Mouse (Mus musculus): ENCODE data around the gene Uimc1. TPM values are rescaled to one million over a fixed set of nuclear protein-coding genes. Genes with fewer than 3 reads are reported as not detected.

The Uimc1 gene
- polyA plus RNA-seq, 1 experiment from 2014 or later: 30.9 TPM

DNA sequence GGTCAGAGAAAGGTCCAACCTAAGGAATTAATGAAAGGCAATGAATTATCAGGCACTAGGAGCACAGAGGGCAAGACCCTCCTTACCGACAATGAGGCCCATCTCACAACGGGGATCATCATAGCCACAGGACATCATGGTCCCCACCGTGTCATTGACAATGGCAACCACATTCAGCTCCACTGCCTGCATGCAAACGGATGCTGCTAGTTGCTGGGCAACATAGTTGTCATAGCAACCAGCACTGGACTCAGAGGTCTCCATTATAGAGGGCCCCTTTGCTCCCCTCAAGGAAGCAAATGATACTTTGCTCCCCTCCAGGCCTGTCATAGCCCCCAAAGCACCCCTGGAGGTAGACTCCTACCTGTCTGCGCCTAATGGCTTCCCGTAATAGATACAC is 91.5 kb downstream of the Uimc1 start:
- H3K36me3 ChIP-seq (ENCODE audit: control insufficient read depth, insufficient read depth, low read length): no peaks in the 10 kb centered on the region
- no peak overlapping the region for H3K4me2 ChIP-seq (ENCODE audit: low read depth, low read length)
- no peak overlapping the region for H3K9ac ChIP-seq (ENCODE audit: low read length)
- peaks cover 18% of the 10 kb centered on the region for H3K4me1 ChIP-seq (replicated peaks; ENCODE audit: control insufficient read depth, insufficient read depth, low read length)
- no peak overlapping the region for H3K4me3 ChIP-seq (ENCODE audit: low read length)
- H3K9me3 ChIP-seq (ENCODE audit: control insufficient read depth, low read length): no peaks in the 10 kb centered on the region
- 78% methylated on average over 6 of the region's 6 CpGs for WGBS
- H3K27me3 ChIP-seq (ENCODE audit: control insufficient read depth, insufficient read depth, low read depth, low read length): no peaks in the 10 kb centered on the region; the same call in 1 of the 2 replicates
- no peak overlapping the region for H3K27ac ChIP-seq (ENCODE audit: low read length)
- ATAC-seq (ENCODE audit: low read depth): no peak

DNA sequence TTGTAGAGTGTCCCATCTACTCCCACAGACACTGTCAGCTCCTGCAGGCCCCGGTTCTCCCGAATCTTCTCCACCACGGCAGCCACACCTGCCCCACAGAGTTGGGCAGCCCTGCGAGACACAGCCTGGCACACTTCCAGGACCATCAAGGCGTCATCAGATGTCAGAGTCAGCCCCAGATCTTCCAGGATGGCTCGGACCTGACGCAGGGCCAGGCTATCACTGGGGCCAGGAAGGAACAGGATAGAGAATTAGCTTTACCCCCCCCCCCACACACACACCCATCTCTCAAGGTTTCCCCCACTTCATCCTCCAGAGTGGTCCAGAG is 93.7 kb downstream of the Uimc1 start:
- Histone ChIP-seq H3K9ac (ENCODE audit: low read length) (no peak overlapping the region), H3K9me3 (ENCODE audit: control insufficient read depth, low read length) (no peaks in the 10 kb centered on the region), H3K27ac (ENCODE audit: low read length) (peak overlapping the region; percentile 70), H3K4me3 (ENCODE audit: low read length) (no peak overlapping the region), H3K27me3 (ENCODE audit: control insufficient read depth, insufficient read depth, low read depth, low read length) (no peaks in the 10 kb centered on the region; the same call in 1 of the 2 replicates), H3K36me3 (ENCODE audit: control insufficient read depth, insufficient read depth, low read length) (no peaks in the 10 kb centered on the region), H3K4me1 (replicated peaks; ENCODE audit: control insufficient read depth, insufficient read depth, low read length) (peaks cover 18% of the 10 kb centered on the region), H3K4me2 (ENCODE audit: low read depth, low read length) (peak overlapping the region; percentile 37; the same call in 1 of the 2 replicates)
- 41% methylated on average over 7 of the region's 7 CpGs for WGBS
- ATAC-seq (ENCODE audit: low read depth): no peak

DNA sequence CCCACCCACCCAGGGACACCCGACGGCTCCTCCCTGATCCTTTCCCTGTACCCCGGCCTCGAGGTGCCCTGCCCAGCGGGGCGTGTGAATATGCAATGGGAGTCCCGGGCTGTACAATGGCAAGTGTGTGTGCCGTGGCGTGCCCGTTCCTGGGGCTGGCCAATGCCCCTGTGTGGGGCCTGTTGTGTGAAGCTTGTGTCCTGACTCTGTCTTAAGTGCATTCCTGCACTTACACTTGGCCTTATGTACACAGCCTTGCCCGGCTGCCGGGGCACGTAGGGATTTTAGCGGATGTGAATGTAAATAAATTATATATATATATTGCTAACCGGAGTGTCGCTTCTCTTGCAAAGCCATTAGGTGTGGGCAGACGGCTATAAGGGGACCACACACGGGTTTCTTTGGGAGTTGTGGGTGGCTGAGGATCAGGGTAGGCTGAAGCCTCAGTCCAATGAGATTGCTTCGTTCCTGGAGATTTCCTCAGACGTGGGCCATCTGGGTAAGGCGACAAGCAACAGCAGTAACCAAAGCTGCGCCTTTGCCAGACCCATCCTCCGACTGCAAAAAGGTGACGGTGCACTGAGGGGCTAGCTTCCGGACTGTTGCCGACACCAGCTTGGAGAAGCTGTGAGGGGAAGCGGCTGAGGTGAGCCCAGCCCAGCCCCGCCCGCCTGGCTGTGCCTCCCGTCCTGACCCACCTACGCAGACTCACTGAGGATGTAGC is 94.2 kb downstream of the Uimc1 start:
- no peaks in the 10 kb centered on the region for H3K9me3 ChIP-seq (ENCODE audit: control insufficient read depth, low read length)
- WGBS: 24% methylated on average over 31 of the region's 31 CpGs
- H3K4me1 ChIP-seq (replicated peaks; ENCODE audit: control insufficient read depth, insufficient read depth, low read length): peaks cover 18% of the 10 kb centered on the region
- 0 out of 2 replicates have a peak overlapping the region, but pooled peaks have one; percentile 28 for H3K9ac ChIP-seq (ENCODE audit: low read length)
- peak overlapping the region; percentile 37 for H3K4me2 ChIP-seq (ENCODE audit: low read depth, low read length)
- peak overlapping the region; percentile 79 for H3K27ac ChIP-seq (ENCODE audit: low read length)
- no peaks in the 10 kb centered on the region for H3K36me3 ChIP-seq (ENCODE audit: control insufficient read depth, insufficient read depth, low read length)
- peak; percentile 85 for ATAC-seq (ENCODE audit: low read depth)
- no peaks in the 10 kb centered on the region; the same call in 1 of the 2 replicates for H3K27me3 ChIP-seq (ENCODE audit: control insufficient read depth, insufficient read depth, low read depth, low read length)
- H3K4me3 ChIP-seq (ENCODE audit: low read length): no peak overlapping the region

DNA sequence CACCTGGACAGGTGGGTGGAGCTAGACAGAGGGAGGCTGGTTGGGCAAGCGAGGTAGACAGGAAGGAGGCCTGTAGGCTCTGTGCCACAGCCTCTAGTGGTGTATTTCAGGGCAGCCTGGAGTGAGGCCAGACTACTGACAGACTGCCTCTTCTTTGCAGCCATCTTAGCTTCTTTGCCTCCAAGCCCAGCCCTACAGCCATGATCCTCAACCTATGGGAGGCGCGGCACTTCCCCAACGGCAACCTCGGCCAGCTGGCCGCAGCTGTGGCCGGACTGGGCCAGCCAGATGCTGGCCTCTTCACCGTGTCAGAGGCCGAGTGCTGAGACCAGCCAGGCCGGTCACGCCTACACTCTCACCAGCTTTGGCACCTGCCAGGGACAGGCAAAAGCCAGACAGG is 95.5 kb downstream of the Uimc1 start:
- H3K4me1 ChIP-seq (replicated peaks; ENCODE audit: control insufficient read depth, insufficient read depth, low read length): peaks cover 18% of the 10 kb centered on the region
- H3K9me3 ChIP-seq (ENCODE audit: control insufficient read depth, low read length): no peaks in the 10 kb centered on the region
- 36% methylated on average over 11 of the region's 11 CpGs for WGBS
- H3K36me3 ChIP-seq (ENCODE audit: control insufficient read depth, insufficient read depth, low read length): no peaks in the 10 kb centered on the region
- H3K4me3 ChIP-seq (ENCODE audit: low read length): no peak overlapping the region
- H3K27me3 ChIP-seq (ENCODE audit: control insufficient read depth, insufficient read depth, low read depth, low read length): no peaks in the 10 kb centered on the region; the same call in 1 of the 2 replicates
- peak overlapping the region; percentile 79 for H3K27ac ChIP-seq (ENCODE audit: low read length)
- ATAC-seq (ENCODE audit: low read depth): peak; percentile 67
- no peak overlapping the region for H3K4me2 ChIP-seq (ENCODE audit: low read depth, low read length)
- H3K9ac ChIP-seq (ENCODE audit: low read length): no peak overlapping the region

DNA sequence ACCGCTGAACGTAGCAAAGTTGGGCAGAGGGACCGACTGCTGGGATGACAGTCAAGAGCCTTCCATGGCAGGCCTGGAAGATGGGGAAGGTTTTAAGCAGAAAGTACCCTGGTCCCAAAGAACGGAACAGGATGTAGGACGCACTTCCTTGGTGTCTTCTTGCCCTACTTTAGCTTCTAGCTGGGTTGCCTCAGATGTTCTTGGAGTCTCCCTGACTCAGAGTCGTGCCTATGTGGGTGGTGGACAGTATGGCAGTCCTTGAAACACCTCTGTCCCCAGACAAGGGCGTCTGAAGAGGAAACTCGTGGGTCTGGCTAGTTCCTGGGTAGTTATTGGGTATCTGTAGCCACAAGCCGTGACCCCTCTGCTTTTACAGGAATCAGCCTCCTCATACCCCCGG is 98.0 kb downstream of the Uimc1 start:
- Histone ChIP-seq H3K27ac (ENCODE audit: low read length) (no peak overlapping the region), H3K9me3 (ENCODE audit: control insufficient read depth, low read length) (no peaks in the 10 kb centered on the region), H3K9ac (ENCODE audit: low read length) (no peak overlapping the region), H3K4me2 (ENCODE audit: low read depth, low read length) (no peak overlapping the region), H3K4me1 (replicated peaks; ENCODE audit: control insufficient read depth, insufficient read depth, low read length) (peaks cover 18% of the 10 kb centered on the region), H3K27me3 (ENCODE audit: control insufficient read depth, insufficient read depth, low read depth, low read length) (no peaks in the 10 kb centered on the region; the same call in 1 of the 2 replicates), H3K36me3 (ENCODE audit: control insufficient read depth, insufficient read depth, low read length) (no peaks in the 10 kb centered on the region), H3K4me3 (ENCODE audit: low read length) (no peak overlapping the region)
- ATAC-seq (ENCODE audit: low read depth): no peak
- 74% methylated on average over 10 of the region's 10 CpGs for WGBS

DNA sequence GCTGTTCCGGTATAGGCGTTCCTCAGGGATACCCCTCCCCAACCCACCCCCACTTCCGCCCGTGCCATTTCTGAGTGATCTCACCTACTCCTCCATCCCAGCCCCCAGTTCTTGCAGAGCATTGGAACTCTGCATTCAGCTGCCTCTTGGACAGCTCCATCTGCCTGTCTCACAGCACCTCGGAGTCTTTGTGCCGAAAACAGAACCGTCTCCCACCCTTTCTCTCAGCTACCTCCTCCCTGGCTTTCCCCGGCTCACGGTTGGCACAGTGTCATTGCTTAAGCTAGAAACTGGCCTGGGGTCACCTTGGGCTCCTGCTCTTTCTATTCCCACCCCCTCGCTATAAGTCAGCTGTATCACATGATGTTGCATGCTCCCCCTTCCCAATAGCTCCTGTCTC is 99.7 kb downstream of the Uimc1 start:
- H3K4me3 ChIP-seq (ENCODE audit: low read length): no peak overlapping the region
- no peak for ATAC-seq (ENCODE audit: low read depth)
- H3K9ac ChIP-seq (ENCODE audit: low read length): no peak overlapping the region
- H3K4me2 ChIP-seq (ENCODE audit: low read depth, low read length): no peak overlapping the region
- peaks cover 8% of the 10 kb centered on the region for H3K4me1 ChIP-seq (replicated peaks; ENCODE audit: control insufficient read depth, insufficient read depth, low read length)
- H3K36me3 ChIP-seq (ENCODE audit: control insufficient read depth, insufficient read depth, low read length): no peaks in the 10 kb centered on the region
- no peaks in the 10 kb centered on the region for H3K9me3 ChIP-seq (ENCODE audit: control insufficient read depth, low read length)
- no peaks in the 10 kb centered on the region for H3K27me3 ChIP-seq (ENCODE audit: control insufficient read depth, insufficient read depth, low read depth, low read length)
- no peak overlapping the region for H3K27ac ChIP-seq (ENCODE audit: low read length)
- WGBS: 71% methylated on average over 10 of the region's 10 CpGs

DNA sequence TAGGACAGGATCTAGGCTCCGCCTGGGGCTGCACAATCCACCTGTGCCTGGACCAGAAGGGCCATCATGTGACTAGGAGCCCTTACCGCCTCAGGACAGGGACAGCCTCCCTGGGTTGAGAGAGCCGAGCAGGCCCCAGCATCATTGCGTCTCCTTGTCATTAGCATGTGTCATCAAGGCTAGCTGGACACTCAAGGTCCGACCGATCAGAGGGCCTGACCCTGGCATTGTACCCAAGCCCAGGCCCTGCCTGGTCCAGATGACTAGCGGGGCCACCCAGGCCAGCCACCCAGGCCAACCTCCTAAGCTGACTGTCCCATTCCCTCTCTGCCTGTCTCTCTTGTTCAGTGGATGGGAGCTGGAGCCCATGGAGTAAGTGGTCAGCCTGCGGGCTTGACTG is 102.5 kb downstream of the Uimc1 start:
- no peaks in the 10 kb centered on the region for H3K9me3 ChIP-seq (ENCODE audit: control insufficient read depth, low read length)
- no peak for ATAC-seq (ENCODE audit: low read depth)

DNA sequence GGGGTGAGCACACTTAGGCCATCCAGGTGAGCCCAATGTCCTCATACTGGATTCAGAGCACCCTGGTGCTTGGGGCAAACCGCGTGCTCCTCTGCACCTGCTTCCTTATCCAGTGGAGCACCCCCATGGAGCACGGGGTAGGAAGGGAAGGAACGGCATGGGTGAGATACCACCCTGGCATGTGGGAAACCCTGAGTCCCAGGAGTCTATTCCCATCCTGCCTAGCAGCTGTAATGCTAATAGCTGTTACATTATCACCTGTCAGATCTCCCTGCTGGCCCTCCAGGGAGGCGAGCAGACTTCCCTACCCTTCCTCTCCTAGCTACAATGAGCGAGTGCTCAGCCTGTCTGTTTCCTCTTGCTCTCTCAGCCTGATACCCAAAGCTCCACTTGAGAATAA is 104.9 kb downstream of the Uimc1 start:
- Histone ChIP-seq H3K27ac (ENCODE audit: low read length) (no peak overlapping the region), H3K4me2 (ENCODE audit: low read depth, low read length) (no peak overlapping the region), H3K4me3 (ENCODE audit: low read length) (no peak overlapping the region), H3K27me3 (ENCODE audit: control insufficient read depth, insufficient read depth, low read depth, low read length) (no peaks in the 10 kb centered on the region; the same call in 1 of the 2 replicates), H3K9me3 (ENCODE audit: control insufficient read depth, low read length) (no peaks in the 10 kb centered on the region), H3K36me3 (ENCODE audit: control insufficient read depth, insufficient read depth, low read length) (no peaks in the 10 kb centered on the region), H3K9ac (ENCODE audit: low read length) (no peak overlapping the region), H3K4me1 (replicated peaks; ENCODE audit: control insufficient read depth, insufficient read depth, low read length) (peaks cover 5% of the 10 kb centered on the region; the same call in 1 of the 2 replicates)
- WGBS: 63% methylated on average over 6 of the region's 6 CpGs
- ATAC-seq (ENCODE audit: low read depth): no peak

More for the DNA sequence above, 102.5 kb downstream of the Uimc1 start:
- Histone ChIP-seq H3K4me2 (ENCODE audit: low read depth, low read length) (no peak overlapping the region), H3K9ac (ENCODE audit: low read length) (no peak overlapping the region), H3K36me3 (ENCODE audit: control insufficient read depth, insufficient read depth, low read length) (no peaks in the 10 kb centered on the region), H3K4me1 (replicated peaks; ENCODE audit: control insufficient read depth, insufficient read depth, low read length) (peaks cover 5% of the 10 kb centered on the region; the same call in 1 of the 2 replicates), H3K27ac (ENCODE audit: low read length) (no peak overlapping the region), H3K4me3 (ENCODE audit: low read length) (no peak overlapping the region), H3K27me3 (ENCODE audit: control insufficient read depth, insufficient read depth, low read depth, low read length) (no peaks in the 10 kb centered on the region; the same call in 1 of the 2 replicates)
- 91% methylated on average over 8 of the region's 8 CpGs for WGBS

DNA sequence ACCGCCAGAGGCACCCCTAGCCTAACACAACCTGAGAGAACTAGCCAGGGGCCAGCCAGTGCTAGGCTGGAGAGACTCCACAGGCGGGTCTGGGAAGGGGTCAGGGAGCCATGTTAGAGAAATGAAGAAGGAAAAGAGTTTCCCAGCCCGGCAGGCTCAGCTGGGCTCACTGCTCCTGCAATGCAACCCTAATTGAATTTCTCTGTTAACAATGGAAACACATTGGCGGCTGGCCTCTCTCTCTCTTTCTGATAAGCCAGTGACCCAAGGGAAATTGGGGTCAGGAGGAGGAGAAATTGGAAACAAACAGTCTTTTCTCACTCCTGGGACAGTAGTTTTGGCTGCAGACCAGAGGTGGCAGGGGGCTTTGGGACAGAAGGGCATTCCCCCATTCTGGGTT is 105.5 kb downstream of the Uimc1 start:
- no peaks in the 10 kb centered on the region; the same call in 1 of the 2 replicates for H3K27me3 ChIP-seq (ENCODE audit: control insufficient read depth, insufficient read depth, low read depth, low read length)
- H3K4me1 ChIP-seq (replicated peaks; ENCODE audit: control insufficient read depth, insufficient read depth, low read length): peaks cover 5% of the 10 kb centered on the region; the same call in 1 of the 2 replicates
- no peaks in the 10 kb centered on the region for H3K36me3 ChIP-seq (ENCODE audit: control insufficient read depth, insufficient read depth, low read length)
- no peak overlapping the region for H3K4me2 ChIP-seq (ENCODE audit: low read depth, low read length)
- 15% methylated on average over 4 of the region's 4 CpGs for WGBS
- no peak overlapping the region for H3K4me3 ChIP-seq (ENCODE audit: low read length)
- no peak for ATAC-seq (ENCODE audit: low read depth)
- H3K27ac ChIP-seq (ENCODE audit: low read length): no peak overlapping the region
- H3K9ac ChIP-seq (ENCODE audit: low read length): no peak overlapping the region
- no peaks in the 10 kb centered on the region for H3K9me3 ChIP-seq (ENCODE audit: control insufficient read depth, low read length)
